Mouse (Mus musculus) neural tube, embryonic 11.5 days (tissue): ENCODE results near the gene Gad2. TPM values are rescaled to one million over a fixed set of nuclear protein-coding genes. Genes with fewer than 3 reads are reported as not detected.

Source experiments
- ATAC-seq: fragments of 200-750 bp; cut with Nextera tagmentation; 2 replicates; pipeline ENCODE4 v1.8.0; 2017; ENCODE audit warnings: moderate number of reproducible peaks, mild to moderate bottlenecking, moderate TSS enrichment, moderate library complexity; ENCODE audit not compliant: insufficient read depth, low FRiP score, low TSS enrichment
- DNase-seq: peaks from one replicate; pipeline ENCODE4 v3.0.0-alpha.2; 2015; ENCODE audit warnings: low spot score
- H3K27ac ChIP-seq: fragments of 300-500 bp; sonication (generic); 2 replicates; pipeline ENCODE4 v1.5.1; 2014; ENCODE audit warnings: low read depth, mild to moderate bottlenecking, low read length
- H3K27me3 ChIP-seq: fragments of 300-500 bp; sonication (generic); 2 replicates; pipeline ENCODE4 v1.6.1; 2014; ENCODE audit warnings: mild to moderate bottlenecking, low read length, mixed read lengths; ENCODE audit not compliant: control insufficient read depth, insufficient read depth
- H3K36me3 ChIP-seq: fragments of 300-500 bp; sonication (generic); 2 replicates; pipeline ENCODE4 v1.6.1; 2014; ENCODE audit warnings: mild to moderate bottlenecking, low read length, moderate library complexity, mixed read lengths; ENCODE audit not compliant: control insufficient read depth, insufficient read depth
- H3K4me1 ChIP-seq: fragments of 300-500 bp; sonication (generic); 2 replicates; pipeline ENCODE4 v1.6.1; 2014; ENCODE audit warnings: low read length, mixed read lengths; ENCODE audit not compliant: control insufficient read depth, insufficient read depth
- H3K4me2 ChIP-seq: fragments of 300-500 bp; sonication (generic); 2 replicates; pipeline ENCODE4 v1.6.1; 2014; ENCODE audit warnings: low read depth, mild to moderate bottlenecking, moderate library complexity
- H3K4me3 ChIP-seq: fragments of 300-500 bp; sonication (generic); 2 replicates; pipeline ENCODE4 v1.5.1; 2014; ENCODE audit warnings: low read depth, low read length
- H3K9ac ChIP-seq: fragments of 300-500 bp; sonication (generic); 2 replicates; pipeline ENCODE4 v1.6.1; 2014; ENCODE audit warnings: mild to moderate bottlenecking, low read length
- H3K9me3 ChIP-seq: fragments of 300-500 bp; sonication (generic); 2 replicates; pipeline ENCODE4 v1.6.1; 2016; ENCODE audit warnings: low read length; ENCODE audit not compliant: control insufficient read depth
- WGBS: fragments of 180-500 bp; shearing (Covaris S2); extraction: QIAGEN DNeasy Blood & Tissue Kit; methylation state at CpG from one replicate; pipeline ENCODE4 v1.1.7; 2014; 5-methylcytosine and 5-hydroxymethylcytosine counted together
- microRNA-seq: library from miRNA; unstranded; fragments of <30 nt; microRNA quantifications from one replicate; pipeline ENCODE4, GENCODE M21; 2016
- polyA plus RNA-seq: library from polyadenylated mRNA; unstranded; fragments of >200 nt; fragmentation: Nextera tagmentation; extraction: Ambion mirVana; gene quantifications from 2 replicates; pipeline ENCODE4 v1.2.1, GENCODE M21; 2014

The Gad2 gene
- polyA plus RNA-seq, 1 experiment from 2014 or later, result 9.5 TPM

GRCm38 (mm10) chr2:22739369-22739768, 117.4 kb downstream of the Gad2 start:
- Histone ChIP-seq H3K4me1 (no peaks in the 10 kb centered on the region), H3K4me3 (no peak overlapping the region), H3K4me2 (no peak overlapping the region), H3K36me3 (no peaks in the 10 kb centered on the region), H3K27me3 (no peaks in the 10 kb centered on the region), H3K27ac (no peak overlapping the region), H3K9me3 (no peaks in the 10 kb centered on the region), H3K9ac (no peak overlapping the region)
- no peak for DNase-seq
- WGBS, result 94% methylated on average over 1 of the region's 1 CpGs
- ATAC-seq, result no peak

GRCm38 (mm10) chr2:22740441-22740840, 118.4 kb downstream of the Gad2 start:
- no peak overlapping the region for H3K27ac ChIP-seq
- H3K4me1 ChIP-seq, result no peaks in the 10 kb centered on the region
- H3K9me3 ChIP-seq, result no peaks in the 10 kb centered on the region
- WGBS, result 86% methylated on average over 1 of the region's 1 CpGs
- no peaks in the 10 kb centered on the region for H3K27me3 ChIP-seq
- H3K4me3 ChIP-seq, result no peak overlapping the region
- H3K36me3 ChIP-seq, result no peaks in the 10 kb centered on the region
- no peak for ATAC-seq
- H3K9ac ChIP-seq, result no peak overlapping the region
- DNase-seq, result no peak
- no peak overlapping the region for H3K4me2 ChIP-seq

GRCm38 (mm10) chr2:22741222-22741621, 119.2 kb downstream of the Gad2 start:
- Histone ChIP-seq H3K27ac (no peak overlapping the region), H3K36me3 (no peaks in the 10 kb centered on the region), H3K4me2 (no peak overlapping the region), H3K27me3 (no peaks in the 10 kb centered on the region), H3K9me3 (no peaks in the 10 kb centered on the region), H3K4me3 (no peak overlapping the region), H3K4me1 (no peaks in the 10 kb centered on the region), H3K9ac (no peak overlapping the region)
- WGBS, result 68% methylated on average over 3 of the region's 3 CpGs
- no peak for DNase-seq
- no peak for ATAC-seq

Small RNA genes within 50 kb of the gene (microRNA-seq; reads per million reads assigned to microRNA genes)
- gene Gm23636, result not detected
- gene Mir3967, result not detected

Other genes with a start within 250 kb of the Gad2 start
- gene Apbb1ip, start 151.9 kb downstream of the Gad2 start, polyA plus RNA-seq, result 0.27 and 0.50 TPM in 2 replicates